Mouse (Mus musculus) C2C12 (cell line): ENCODE measurements at regions not wholly inside any gene's neighbourhood (a gene's known extent, or its start where the extent isn't known, plus 50 kb on each side); places are given as distances from the start of the nearest gene placed in this dataset.

Source experiments
- CTCF ChIP-seq: IDR thresholded peaks from one replicate; pipeline ENCODE4 v1.5.1; 2011; ENCODE audit not compliant: control insufficient read depth, insufficient read depth, insufficient read length
- FOSL1 ChIP-seq: IDR thresholded peaks from one replicate; pipeline ENCODE4 v1.8.0; 2011; ENCODE audit warnings: mild to moderate bottlenecking, low read length; ENCODE audit not compliant: poor library complexity, insufficient read depth, severe bottlenecking
- MYOD1 ChIP-seq: IDR thresholded peaks from one replicate; pipeline ENCODE4 v1.6.1; 2011; ENCODE audit warnings: low read depth; ENCODE audit not compliant: control insufficient read depth, insufficient read length
- MYOG ChIP-seq: IDR thresholded peaks from one replicate; pipeline ENCODE4 v1.6.1; 2011; ENCODE audit not compliant: control insufficient read depth, insufficient read length; ENCODE audit errors: extremely low read depth
- USF1 ChIP-seq: IDR thresholded peaks from one replicate; pipeline ENCODE4 v1.6.1; 2011; ENCODE audit warnings: low read depth, mild to moderate bottlenecking, control low read depth, moderate library complexity

DNA sequence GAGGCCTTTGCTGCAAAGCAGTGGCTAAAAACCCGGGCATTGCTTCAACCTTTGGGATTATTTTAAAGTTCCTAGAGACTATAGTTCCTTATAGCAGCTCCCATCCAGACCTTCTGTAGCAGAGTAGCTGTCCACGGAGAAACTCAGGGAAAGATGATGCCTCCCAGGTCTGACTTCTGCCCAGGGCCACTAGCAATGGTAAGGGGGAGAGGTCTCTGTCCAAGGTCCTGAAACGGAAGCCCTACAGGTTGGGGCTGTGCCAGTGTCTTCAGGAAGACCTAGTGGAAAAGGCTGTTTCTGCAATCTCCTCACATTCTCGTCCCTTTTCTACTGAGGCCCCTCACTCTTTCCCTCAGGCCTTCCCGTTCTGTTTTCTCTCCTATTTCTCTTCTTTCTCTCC lies 168.0 kb downstream of the Gm26897 start:
- TF ChIP-seq CTCF (no peak), MYOD1 (no peak), MYOG (no peak), USF1 (no peak), FOSL1 (no peak)
